Mouse (Mus musculus) C2C12 (cell line): ENCODE data around the gene Rpa1. TPM values are rescaled to one million over a fixed set of nuclear protein-coding genes. Genes with fewer than 3 reads are reported as not detected.
"Not testable (repeated sequence)": the region's sequence is repeated elsewhere in the genome, so short reads cannot be mapped to it uniquely, and the experiment has no call there.

Experiments used
- H3K27me3 ChIP-seq: one replicate; pipeline ENCODE4 v1.6.1; 2011; ENCODE audit not compliant: control insufficient read depth, insufficient read depth, insufficient read length
- H3K36me3 ChIP-seq: one replicate; pipeline ENCODE4 v1.6.1; 2011; ENCODE audit not compliant: control insufficient read depth, insufficient read depth
- H3K4me3 ChIP-seq: one replicate; pipeline ENCODE4 v1.5.1; 2011; ENCODE audit warnings: mild to moderate bottlenecking, control low read depth; ENCODE audit not compliant: poor library complexity, insufficient read depth, severe bottlenecking
- H3K79me2 ChIP-seq: one replicate; pipeline ENCODE4 v1.6.1; 2011; ENCODE audit not compliant: control insufficient read depth, insufficient read depth
- H3K79me3 ChIP-seq: one replicate; pipeline ENCODE4 v1.6.1; 2011; ENCODE audit warnings: low read depth, control low read depth
- H3ac ChIP-seq: one replicate; pipeline ENCODE3; 2011; ENCODE audit warnings: low read depth; ENCODE audit not compliant: control insufficient read depth, insufficient read length
- CEBPB ChIP-seq: IDR thresholded peaks from one replicate; pipeline ENCODE4 v1.6.1; 2011; ENCODE audit warnings: low read depth, mild to moderate bottlenecking, control low read depth, moderate library complexity
- CTCF ChIP-seq: IDR thresholded peaks from one replicate; pipeline ENCODE4 v1.5.1; 2011; ENCODE audit not compliant: control insufficient read depth, insufficient read depth, insufficient read length
- FOSL1 ChIP-seq: IDR thresholded peaks from one replicate; pipeline ENCODE4 v1.8.0; 2011; ENCODE audit warnings: mild to moderate bottlenecking, low read length; ENCODE audit not compliant: poor library complexity, insufficient read depth, severe bottlenecking
- MAX ChIP-seq: IDR thresholded peaks from one replicate; pipeline ENCODE4 v1.6.1; 2011; ENCODE audit warnings: mild to moderate bottlenecking, control low read depth
- MYOD1 ChIP-seq: IDR thresholded peaks from one replicate; pipeline ENCODE4 v1.6.1; 2011; ENCODE audit warnings: low read depth; ENCODE audit not compliant: control insufficient read depth, insufficient read length
- MYOG ChIP-seq: IDR thresholded peaks from one replicate; pipeline ENCODE4 v1.6.1; 2011; ENCODE audit not compliant: control insufficient read depth, insufficient read length; ENCODE audit errors: extremely low read depth
- USF1 ChIP-seq: IDR thresholded peaks from one replicate; pipeline ENCODE4 v1.6.1; 2011; ENCODE audit warnings: low read depth, mild to moderate bottlenecking, control low read depth, moderate library complexity
- polyA plus RNA-seq: library from polyadenylated mRNA; unstranded; fragments of >200 nt; fragmentation: generic; extraction: Trizol; gene quantifications from one replicate; pipeline ENCODE4 v1.2.1, GENCODE M21; 2012; ENCODE audit warnings: missing spikeins

Gene Rpa1
- polyA plus RNA-seq, 1 experiment, result 164 TPM

DNA sequence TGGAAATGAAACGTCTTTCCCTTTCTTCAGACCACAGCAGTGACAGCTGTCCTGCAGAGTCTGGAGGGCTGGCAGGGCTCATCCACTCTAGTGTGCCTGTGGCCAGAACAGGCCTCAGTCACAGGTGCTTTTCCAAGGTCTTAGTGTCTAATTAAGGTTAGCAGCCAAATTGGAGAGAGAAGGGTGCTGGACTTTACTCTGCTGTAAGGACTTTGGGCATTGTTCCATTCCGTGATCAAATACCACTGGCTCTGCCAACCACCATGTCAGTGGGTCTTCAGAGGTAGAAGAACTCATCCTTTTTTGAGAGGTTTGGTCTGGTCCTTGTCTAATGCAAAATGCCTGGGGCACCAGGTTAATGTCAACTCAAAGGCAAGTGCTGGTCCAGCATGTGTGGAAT lies 59.0 kb downstream of the Rpa1 start:
- no peak overlapping the region for H3K4me3 ChIP-seq
- no peaks in the 10 kb centered on the region for H3K27me3 ChIP-seq
- H3K79me3 ChIP-seq, result no peaks in the 10 kb centered on the region
- H3K79me2 ChIP-seq, result no peaks in the 10 kb centered on the region
- H3ac ChIP-seq, result no peak overlapping the region
- no peaks in the 10 kb centered on the region for H3K36me3 ChIP-seq
- TF ChIP-seq MYOG (no peak), MYOD1 (no peak), MAX (no peak), FOSL1 (no peak), CTCF (no peak), USF1 (no peak), CEBPB (no peak)

DNA sequence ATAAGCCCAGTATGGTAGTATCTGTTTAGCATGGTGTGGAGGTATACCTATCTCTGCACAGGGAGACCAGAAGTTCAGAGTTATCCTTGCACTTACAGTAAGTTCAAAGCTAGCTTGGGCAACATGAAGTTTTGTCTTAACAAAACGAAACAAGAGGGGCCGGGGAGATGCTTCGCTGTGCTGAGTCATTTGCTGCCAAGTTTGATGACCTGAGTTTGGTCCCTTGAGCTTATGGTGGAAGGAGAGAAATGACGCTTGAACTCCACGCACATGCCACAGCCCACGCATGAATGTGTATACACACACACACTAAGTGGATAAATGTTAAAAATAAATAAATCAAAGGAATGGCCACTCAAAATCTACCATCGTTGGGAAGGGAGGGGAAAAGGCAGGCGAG lies 59.6 kb downstream of the Rpa1 start:
- Histone ChIP-seq H3K27me3 (no peaks in the 10 kb centered on the region), H3ac (no peak overlapping the region), H3K79me3 (no peaks in the 10 kb centered on the region), H3K36me3 (no peaks in the 10 kb centered on the region), H3K4me3 (no peak overlapping the region), H3K79me2 (no peaks in the 10 kb centered on the region)
- TF ChIP-seq MYOD1 (no peak), CEBPB (no peak), USF1 (no peak), MAX (no peak), CTCF (no peak)

DNA sequence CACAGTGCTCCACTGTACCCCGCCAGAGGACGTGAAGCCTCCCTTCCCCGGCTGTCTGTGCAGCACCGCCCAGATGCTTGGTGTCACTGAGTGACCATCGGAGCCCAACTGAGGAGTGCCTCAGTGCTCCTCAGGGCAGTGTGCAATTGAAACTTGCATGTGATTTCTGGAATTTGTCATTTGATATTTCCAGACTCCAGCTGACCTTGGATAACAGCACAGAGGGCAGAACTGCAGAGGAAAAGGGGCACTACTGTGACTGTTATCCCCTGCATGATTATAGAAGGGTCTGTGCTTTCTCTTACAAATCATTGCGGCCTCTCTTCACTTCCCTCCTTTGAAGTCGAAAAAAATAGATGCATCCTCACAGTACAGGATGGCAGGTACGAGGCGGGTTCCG lies 60.2 kb downstream of the Rpa1 start:
- Histone ChIP-seq H3K4me3 (no peak overlapping the region), H3K79me2 (no peaks in the 10 kb centered on the region), H3K27me3 (peaks cover 3% of the 10 kb centered on the region), H3ac (no peak overlapping the region), H3K79me3 (no peaks in the 10 kb centered on the region), H3K36me3 (no peaks in the 10 kb centered on the region)
- TF ChIP-seq MAX (no peak), MYOD1 (no peak), CEBPB (no peak), USF1 (no peak), MYOG (no peak), CTCF (no peak), FOSL1 (no peak)

DNA sequence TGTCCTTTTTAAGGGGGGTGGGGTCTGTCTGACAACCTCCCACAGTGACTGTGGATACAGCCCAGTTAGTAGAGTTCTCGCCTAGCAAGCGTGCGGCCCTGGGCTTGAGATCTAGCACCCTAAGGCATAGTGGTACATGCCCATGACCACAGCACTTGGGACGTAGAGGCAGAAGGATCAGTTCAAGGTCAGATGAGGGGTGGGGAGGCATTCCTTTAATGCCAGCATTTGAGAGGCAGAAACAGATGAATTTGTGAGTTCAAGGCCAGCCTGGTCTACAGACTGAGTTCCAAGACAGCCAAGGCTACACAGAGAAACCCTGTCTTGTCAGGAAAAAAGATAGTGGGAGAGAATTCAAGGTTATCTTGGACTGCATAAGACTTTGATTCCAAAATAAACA lies 61.3 kb downstream of the Rpa1 start:
- peaks cover 13% of the 10 kb centered on the region for H3K27me3 ChIP-seq

DNA sequence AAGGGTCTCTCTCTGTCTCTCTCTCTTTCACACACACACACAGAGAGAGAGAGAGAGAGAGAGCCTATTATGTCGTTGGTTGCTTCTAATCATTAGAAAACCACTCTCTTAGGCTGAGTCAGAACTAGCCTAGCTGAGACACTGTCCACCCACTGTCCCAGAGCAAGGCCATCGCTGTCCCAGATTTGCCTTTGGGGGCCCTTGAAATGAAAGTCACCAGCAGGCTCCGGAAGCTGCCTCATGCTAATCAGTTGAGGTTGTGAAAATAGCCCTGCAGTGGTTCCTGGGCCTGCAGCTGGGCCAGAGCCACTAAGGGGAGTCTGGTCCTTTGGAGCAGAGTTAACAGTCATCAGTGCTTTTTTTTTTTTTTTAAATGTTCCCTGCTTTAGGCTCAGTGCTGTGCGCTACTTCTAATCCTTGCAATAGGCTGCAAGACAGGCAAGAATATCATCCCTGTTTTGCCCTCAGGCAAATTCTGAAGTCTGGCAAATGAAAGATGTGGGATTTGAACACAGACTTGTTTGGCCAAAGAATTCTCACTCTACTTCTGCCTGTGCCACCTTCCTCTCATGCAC lies 62.1 kb downstream of the Rpa1 start:
- H3K4me3 ChIP-seq, result no peak overlapping the region
- H3K79me2 ChIP-seq, result no peaks in the 10 kb centered on the region
- TF ChIP-seq MYOD1 (no peak), CEBPB (no peak), CTCF (no peak), FOSL1 (no peak), USF1 (no peak), MAX (no peak), MYOG (no peak)
- H3K79me3 ChIP-seq, result no peaks in the 10 kb centered on the region
- no peak overlapping the region for H3ac ChIP-seq
- H3K36me3 ChIP-seq, result no peaks in the 10 kb centered on the region
- peaks cover 18% of the 10 kb centered on the region for H3K27me3 ChIP-seq

More for the DNA sequence above, 61.3 kb downstream of the Rpa1 start:
- no peak for TF ChIP-seq MAX
- H3K4me3 ChIP-seq, result no peak overlapping the region
- H3ac ChIP-seq, result no peak overlapping the region
- no peaks in the 10 kb centered on the region for H3K79me2 ChIP-seq
- no peaks in the 10 kb centered on the region for H3K36me3 ChIP-seq
- no peaks in the 10 kb centered on the region for H3K79me3 ChIP-seq

DNA sequence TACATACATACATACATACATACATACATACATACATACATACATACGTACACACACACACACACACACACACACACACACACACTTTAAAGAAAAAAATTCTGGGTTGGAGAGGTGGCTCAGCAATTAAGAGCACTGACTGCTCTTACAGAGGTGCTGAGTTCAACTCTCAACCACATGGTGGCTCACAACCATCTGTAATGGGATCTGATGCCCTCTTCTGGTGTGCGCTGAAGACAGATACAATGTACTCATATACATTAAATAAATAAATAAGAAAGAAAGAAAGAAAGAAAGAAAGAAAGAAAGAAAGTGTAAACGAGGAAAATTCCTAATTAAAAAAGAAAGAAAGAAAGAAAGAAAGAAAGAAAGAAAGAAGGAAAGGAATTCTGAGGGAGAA lies 64.3 kb downstream of the Rpa1 start:
- not testable (repeated sequence) for H3ac ChIP-seq, H3K4me3 ChIP-seq, H3K79me2 ChIP-seq, H3K36me3 ChIP-seq, H3K79me3 ChIP-seq
- peaks cover 27% of the 10 kb centered on the region for H3K27me3 ChIP-seq

DNA sequence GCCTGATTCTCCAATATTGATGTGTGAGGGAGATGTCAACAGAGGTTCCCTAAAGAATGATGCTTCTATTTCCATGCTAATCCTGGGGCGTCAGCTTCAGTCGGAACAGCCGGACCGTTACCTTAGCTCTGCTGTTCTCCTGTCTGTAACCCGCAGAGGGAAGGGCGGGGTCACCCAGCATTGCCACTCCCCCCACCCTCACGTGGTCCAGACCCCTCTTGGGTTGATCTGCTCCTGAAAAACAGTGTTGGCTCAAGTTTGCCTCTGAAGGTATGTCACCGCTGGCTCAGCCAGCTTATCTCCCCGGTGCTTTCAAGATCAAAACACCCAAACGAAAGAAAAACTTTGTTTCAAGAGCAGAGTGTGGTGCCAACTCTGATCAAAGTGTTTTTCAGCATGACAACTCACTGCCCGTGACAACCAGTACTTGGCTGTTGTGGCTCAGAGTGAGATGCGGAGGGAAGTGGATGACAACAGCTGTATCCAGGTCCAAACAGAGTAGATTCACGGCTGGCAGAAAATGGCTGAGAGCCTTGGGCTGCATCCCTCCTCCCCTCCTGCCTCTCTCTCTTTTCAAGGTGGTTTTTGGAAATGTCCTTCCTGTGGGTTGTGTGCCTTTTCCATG lies 65.5 kb downstream of the Rpa1 start:
- peaks cover 27% of the 10 kb centered on the region for H3K27me3 ChIP-seq
- H3K4me3 ChIP-seq, result no peak overlapping the region
- no peak overlapping the region for H3ac ChIP-seq
- H3K79me2 ChIP-seq, result no peaks in the 10 kb centered on the region
- no peaks in the 10 kb centered on the region for H3K79me3 ChIP-seq
- no peak for TF ChIP-seq MAX
- TF ChIP-seq FOSL1, result no peak
- no peak for TF ChIP-seq CTCF
- TF ChIP-seq USF1, result no peak
- no peak for TF ChIP-seq CEBPB
- no peak for TF ChIP-seq MYOG
- no peak for TF ChIP-seq MYOD1
- H3K36me3 ChIP-seq, result no peaks in the 10 kb centered on the region
